Mouse (Mus musculus) adrenal gland, postnatal 10 days (tissue): Measurements from ENCODE around the gene Elf1. TPM values are rescaled to one million over a fixed set of nuclear protein-coding genes. Genes with fewer than 3 reads are reported as not detected.

ENCODE experiments used
- DNase-seq: peaks from one replicate; pipeline ENCODE4 v3.0.0; 2021; ENCODE audit warnings: mixed read lengths
- total RNA-seq, 2 experiments: library from RNA; stranded (reverse); gene quantifications; 2 replicates each; pipeline ENCODE4 v1.2.3; 2021

The Elf1 gene
- total RNA-seq, 2 experiments from 2014 or later, result 24.7 to 27.4 TPM

DNA sequence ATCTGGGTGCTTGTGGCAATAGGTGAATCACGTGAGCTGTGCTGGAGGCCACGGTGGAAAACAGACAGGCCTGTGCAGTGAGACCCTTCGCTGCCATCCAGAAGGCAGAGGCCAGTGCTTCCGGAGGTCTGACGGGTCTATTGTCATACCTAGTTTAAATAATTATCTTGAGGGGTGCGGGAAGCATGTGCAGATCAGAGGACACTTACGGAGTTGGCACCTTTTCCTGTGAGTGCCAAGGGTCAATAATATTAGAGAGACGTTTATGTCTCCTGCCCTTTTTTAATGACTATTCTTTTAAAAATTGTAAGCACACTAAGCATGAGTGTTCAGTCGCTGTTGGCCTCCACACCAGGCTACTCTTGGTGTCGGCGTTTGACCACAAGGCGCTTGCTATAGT is 8.2 kb downstream of the Elf1 start:
- DNase-seq, result no peak

DNA sequence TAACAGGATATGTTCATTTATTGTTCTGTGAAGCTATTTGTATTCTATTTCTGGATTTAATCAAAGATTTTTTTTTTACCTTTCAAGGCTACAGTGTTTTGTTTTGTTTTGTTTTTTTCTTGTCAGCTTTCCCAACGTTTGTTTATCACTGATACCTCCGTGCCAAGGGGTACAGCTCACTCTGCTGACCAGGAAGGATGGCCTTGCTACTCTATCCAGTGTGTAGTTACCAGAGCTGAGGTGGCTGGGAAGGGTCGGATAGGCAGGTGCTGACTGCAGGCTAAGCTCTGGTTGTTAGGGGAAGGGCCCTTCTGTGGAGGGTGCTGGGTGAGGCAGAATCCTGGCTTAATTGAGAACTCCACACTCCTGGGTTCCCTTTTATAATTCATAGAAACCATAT is 9.3 kb downstream of the Elf1 start:
- DNase-seq, result no peak

DNA sequence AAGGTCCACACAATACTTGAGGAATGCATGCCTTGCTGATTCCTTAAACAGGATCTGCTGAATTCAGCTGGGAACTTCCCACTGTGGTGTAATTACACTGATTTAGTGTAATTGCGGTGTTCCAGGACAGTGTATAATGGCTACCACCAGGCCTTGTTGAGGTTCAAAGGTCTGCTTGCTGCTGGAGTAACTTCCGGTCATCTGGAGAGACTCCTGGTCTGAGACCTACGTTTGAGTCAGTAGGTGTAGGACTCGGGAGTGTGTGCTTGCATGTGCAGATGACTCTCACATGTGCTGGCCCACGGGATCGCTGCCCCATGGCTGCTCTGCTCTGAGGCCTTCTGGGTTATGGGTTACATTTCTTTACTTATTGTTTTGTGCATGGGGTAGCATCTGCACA is 13.4 kb downstream of the Elf1 start:
- DNase-seq, result no peak

DNA sequence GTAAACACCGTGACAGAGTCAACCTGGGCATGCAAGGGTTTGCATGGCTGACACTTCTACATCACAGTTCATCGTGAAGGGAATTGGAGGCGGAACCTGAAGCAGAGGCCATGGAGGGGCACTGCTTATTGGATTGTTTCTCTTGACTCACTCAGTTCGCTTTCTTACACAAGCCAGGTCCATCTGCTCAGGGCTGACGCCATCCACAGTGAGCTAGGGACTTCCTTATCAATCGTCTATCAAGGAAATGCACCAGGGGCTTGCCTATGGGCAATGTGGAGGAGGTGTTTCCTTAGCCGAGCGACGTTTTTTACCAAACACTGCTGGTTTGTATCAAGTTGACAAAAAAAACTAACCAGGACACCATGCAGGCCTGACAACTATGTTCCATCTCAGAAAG is 18.3 kb downstream of the Elf1 start:
- DNase-seq, result no peak

DNA sequence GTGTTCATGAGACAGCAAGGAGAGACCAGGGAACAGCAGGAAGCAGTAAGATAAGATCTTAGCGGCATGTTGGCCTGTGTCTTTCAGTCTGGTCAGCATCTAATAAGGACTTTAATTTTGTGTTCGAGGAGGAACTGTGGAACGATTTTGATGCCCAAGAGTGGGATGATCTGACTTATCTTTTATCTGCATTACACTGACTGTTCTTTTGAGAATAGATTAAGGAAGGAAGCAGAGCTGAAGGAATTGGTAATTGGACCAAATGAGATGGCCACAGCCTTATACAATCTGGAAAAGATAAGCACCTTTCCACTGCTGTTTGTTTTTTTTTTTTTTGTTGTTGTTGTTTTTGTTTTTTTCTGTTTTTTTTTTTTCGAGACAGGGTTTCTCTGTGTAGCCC is 19.8 kb downstream of the Elf1 start:
- no peak for DNase-seq

DNA sequence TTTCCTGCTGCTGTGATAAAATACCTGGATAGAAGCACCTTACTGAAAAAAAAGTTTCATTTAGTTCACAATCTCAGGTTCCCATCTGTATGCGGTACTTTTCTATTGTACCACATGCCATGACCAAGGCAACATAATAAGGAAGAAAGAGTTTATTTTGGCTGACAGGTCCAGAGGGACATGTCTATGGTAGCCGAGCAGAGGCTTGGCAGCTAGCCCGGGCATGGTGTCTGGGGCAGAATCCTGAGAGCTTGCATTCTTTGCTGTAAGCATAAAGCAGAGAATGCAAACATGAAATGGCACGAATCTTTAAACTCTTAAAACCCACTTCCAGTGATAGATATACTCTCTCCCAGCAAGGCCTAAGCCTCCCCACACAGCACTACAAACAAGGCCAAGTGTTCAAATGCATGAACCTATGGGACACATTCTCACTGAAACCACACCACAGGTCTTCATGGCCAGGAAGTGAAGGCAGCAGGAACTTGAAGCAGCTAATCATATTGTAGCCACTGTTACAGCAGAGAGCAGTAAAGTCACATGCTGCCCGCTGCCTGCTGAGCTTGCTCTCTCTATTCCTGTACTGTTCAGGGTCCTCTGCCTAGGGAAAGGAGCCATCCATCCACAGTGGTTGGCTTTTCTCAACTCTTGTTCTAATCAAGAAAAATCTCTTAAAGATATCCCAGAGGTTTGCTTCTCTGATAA is 22.5 kb downstream of the Elf1 start:
- peak; percentile 70 for DNase-seq

DNA sequence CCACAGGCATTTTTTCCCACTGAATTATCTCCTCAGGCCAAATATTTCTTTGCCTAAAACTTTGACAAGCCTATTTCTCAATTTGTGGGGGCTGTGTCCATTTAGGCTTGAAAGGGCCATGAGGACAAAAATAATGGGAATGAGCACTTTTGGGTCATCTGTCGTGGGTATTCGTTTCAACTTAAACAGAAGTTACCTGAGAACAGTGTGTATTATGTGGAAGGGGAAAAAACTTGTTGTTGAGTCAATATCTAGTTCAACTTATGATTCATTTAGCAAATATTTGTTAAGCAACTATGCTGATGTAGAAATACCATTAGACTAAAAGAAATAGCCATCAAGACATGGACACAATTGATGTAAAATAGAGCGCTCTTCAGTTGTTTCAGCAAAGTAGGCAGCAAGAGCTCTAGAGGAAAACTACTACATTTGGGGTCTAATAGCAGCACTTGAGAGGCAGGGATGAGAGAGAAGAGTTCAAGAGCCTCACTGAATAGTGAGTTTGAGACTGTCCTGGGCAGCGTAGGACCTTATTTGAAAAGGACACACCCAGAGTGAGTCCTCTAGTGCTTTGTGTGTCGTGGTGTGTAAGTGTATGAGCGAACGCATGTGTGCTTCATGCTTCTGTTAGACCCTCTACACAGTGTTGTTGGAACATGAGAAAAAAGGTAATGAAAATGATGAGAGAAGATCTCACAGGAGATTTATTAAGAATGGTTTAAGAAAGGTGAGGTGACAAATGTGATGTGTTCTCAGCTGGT is 23.4 kb downstream of the Elf1 start:
- no peak for DNase-seq

DNA sequence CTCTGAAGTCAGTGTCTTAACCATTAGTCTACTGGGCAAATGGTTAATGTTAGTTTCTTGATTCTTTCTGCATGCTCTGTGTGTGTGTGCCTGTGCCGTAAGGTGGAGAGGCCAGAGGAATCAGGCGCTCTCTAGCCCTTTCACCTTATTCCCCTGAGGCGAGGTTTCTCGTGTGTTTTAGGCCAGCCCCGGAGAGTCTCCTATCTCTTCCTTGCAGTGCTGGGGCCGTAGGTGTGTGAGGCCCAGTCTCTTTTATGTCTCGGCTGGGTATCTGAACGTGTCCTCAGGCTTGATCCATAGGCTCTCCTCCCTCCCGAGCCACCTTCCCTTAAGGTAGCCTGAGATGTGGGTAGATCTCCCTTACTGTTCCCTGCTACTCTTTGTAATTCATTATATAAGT is 25.2 kb downstream of the Elf1 start:
- DNase-seq, result no peak

DNA sequence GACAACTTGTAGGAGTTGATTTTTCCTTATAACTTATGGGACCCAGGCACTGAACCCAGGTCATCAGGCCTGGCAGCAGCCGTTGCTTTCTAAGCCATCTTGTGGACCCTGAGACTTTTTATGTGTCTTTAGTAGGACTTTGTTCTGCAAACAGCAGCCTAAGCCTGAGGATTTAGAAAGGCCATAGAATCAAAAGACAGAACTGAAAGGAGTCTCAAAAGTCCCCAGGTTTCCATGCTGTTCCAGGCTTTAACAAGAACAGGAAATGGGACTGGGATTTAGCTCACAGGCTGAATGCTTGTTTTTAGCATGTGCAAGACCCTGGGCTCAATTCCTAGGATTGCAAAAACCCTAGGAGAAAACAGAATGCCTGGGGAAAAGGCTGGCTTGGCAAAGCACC is 26.9 kb downstream of the Elf1 start:
- peak; percentile 45 for DNase-seq

DNA sequence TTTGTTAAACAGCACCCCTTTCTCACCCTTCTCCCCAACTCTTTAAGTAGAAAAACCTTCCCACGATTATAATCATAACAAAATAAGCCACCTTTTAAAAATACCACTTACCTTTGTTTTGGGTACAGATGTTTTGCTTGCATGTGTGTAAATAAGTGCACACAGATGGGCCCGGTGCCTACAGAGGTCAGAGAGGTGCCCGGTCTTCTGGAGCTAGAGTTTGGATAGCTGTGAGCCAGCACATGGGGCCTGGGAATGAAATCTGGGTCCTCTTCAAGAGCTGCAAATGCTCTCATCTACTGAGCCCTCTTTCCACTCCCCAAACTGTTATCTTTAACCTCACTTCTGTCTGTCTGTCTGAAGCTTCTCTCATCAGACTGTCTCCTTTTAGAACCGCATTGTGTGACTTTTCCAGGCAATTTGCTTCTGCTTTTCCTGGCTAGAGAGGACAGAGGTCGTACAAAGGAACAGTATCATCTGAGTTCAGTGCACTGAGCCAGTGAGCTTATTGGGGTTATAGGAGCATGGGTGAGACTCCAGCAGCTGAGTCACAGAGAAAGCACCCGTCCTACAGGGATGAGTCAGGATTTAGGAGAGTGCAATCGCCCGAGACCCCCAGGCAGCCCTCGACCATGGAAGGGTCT is 27.8 kb downstream of the Elf1 start:
- DNase-seq, result peak; percentile 46

DNA sequence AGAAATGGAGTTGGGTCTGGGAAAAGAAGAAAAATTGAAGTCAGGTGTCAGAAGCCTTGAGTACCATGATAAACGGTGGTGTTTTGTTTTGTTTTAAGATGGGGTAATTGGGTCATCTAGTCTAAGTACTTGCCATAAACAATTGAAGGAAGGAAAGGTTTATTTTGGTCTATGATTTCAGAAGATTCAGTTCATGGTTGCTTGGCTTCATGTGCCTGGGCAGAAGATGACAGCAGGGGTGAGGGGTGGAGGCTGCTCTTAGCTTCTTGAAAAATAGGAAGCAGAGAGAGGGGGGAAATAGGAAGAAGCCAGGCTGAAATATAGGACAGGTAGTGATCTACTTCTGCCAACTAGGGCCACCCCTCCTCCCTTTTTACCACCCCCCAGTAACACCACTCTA is 30.5 kb downstream of the Elf1 start:
- DNase-seq, result no peak

DNA sequence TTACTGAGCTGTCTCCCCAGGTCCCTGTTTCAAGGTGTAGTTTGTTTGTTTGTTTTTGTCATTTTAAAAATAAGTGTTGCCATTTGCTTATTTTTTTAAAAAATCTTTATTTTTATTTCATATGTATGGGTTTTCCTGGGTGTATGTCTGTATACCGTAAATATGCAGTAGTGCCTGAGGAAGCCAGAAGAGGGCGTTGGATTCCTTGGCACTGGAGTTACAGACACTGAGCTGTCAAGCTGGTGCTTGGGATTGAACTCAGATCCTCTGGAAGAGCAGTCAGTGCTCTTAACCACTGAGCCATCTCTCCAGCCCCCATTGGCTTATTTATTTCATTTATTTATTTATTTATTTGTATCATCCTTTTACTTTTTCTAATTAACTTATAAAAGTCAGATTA is 33.0 kb downstream of the Elf1 start:
- no peak for DNase-seq

DNA sequence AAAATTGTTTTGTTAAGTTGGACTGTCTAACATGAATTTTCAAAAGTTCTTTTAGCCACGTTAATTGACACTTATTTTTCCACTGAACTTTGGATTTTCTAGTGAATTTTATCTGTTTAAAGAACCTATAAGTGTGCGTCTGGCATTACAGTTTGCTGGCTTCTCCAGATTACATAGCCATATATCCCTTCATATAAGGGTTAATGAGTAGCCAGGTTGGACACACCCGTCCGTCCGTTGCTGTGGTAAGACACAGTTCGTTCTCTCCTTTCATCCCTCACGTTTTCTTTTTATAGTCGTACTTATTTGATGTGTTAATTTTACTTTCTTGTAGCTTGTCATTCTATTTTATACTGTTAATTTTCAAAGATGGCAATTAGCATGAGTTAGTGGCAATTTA is 34.1 kb downstream of the Elf1 start:
- DNase-seq, result no peak

DNA sequence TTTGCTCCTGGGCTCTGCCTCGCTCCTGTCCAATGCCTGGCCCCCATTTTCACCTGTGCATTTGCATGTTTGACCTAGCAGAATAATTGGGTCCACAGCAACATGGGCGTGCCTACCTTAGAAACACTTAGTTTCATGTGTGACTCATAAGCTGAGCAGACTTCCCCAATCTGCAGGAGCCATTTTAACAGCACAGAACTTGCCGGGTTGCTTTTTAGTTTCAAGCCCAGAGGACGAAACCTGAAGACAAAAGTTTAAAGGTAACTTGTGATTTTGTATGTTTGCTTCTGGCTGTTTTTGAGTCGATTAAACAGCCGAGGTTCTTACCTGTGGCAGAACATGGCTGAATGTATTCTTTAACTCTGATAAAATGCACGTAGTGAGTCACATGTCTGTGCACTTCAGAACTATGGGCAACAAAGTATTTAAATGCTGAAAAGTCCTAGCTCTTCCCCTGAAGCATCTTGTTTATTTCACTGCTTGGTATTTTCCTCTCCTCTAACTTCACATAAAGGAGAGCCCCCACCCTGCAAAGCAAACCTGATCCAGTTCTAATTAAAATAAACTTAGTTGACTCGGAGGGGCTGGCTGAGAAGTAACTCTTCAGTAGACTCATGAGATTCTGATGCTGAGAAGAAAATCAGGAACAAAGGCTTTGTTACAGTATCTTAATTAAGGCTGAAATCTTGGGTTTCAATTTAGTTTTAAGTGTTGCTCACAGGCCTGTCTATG is 34.7 kb downstream of the Elf1 start:
- no peak for DNase-seq

DNA sequence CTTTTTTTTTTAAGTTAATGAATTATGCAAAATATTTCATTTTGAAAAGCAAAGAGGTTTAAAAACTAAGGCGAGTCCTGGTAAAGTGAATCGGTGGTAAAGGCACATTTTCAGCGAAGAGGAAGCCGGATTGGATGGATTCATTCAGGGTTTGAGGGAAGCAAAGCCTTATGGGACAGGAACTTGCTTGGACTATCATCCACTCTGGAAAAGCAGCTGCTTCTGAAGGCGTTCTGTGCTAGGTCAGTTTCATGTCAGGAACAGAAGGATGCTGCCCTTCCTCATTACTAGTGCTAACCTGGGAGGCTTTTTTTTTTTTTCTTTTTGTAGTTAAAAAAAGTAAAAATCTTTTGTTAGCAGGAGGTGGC is 35.2 kb downstream of the Elf1 start:
- no peak for DNase-seq

DNA sequence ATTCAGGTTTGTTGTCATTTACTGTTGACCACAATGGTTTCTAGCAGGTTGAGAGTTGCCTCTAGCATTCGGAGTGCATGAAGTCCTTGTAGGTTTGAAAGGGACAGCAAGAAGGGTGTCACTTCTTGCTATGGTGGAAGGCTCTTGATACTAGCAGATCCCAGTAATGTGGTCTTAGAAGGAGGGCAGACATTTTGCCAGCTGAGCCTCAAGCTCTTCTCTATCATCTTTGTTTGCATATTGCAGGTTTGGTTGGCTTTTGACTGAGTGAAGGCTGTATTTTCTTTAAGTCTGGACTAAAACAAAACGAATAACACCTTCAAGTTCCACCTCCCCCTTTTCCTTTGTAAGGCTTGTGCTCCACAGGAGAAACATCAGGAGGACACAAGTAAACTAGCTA is 35.8 kb downstream of the Elf1 start:
- DNase-seq, result no peak

DNA sequence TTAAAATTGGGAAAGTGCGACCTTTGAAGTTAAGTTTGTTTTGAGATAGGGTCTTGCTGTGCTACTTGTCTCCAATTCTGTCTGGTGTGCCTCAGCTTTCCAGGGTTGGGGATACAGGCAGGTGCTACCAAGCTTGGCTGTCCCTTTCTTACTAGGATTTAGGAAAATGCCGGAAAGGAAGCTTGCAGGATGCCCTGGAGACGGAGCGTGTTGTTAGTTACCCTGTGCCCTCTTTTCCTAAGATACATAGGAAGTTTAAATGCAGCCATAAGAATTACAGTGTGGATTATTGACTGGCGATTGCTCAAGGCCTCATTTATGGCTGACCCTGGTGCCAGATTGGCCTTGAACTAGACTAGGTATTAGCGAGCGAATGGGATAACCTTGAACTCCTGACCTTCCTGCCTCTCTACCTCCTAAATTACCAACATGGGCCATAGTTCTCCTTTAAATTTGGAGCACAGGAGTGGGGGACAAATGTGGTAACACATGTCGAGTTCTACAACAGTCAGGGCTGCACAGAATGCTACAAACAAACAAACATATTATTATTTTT is 36.3 kb downstream of the Elf1 start:
- no peak for DNase-seq

DNA sequence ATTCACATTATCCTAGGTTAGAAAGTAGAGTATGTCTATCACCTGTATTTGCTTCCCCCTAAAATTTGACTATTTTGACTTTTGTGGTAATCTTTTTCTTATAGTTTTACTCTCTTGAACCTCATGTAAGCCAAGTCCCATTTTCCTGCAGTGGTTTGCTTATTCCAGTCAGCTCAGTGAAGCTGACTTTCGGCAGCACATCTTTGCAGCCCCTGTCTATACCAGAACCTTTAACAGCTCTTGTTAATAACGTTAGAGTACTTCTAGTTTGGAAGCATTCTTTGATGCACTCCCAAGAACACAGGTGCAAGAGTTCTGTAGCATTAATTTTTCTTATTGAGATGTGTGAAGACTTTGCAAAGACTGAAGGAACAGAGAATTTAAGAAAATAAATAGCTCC is 37.1 kb downstream of the Elf1 start:
- DNase-seq, result no peak

DNA sequence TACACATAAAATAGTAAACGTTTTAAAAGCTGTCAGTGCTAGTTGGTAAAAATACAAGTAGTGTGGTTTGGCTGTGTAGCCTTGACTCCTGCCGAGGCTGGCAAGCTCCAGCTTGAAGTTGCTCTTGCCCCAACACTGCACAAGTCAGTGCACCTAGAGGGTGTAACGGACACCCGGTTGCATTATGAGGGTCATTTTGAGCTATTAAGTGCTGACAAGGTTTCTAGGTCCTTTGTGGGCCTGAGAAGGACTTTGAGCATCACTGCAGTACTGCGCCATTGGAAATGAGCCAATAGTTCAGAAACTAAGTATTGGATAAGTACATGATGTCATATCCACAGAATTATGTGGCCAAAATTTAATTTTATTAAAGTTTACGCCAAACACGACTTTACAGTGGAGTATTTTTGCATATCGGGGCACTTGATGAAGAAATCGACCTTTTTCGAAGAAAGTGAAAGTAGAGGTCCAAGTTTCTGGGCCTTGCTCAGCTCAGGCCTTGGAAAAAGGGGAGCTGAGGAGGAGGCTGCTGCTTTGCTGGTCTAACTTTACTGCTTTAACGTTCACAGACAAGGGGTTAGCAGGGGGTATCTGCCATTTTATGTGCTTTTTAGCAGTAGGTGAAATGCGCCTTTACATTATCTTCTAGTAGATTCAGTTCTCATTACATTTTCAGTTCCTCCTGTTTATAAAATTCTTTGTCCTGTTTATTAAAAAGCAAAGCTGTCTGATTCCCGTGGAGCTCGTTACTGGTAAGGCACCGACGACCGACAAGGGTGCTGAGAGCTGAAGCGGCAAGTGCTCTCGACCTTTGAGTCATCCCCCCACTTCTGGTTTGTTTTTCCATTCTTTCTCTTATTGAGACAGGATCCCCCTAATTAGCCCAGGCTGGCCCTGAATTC is 38.0 kb downstream of the Elf1 start:
- no peak for DNase-seq

DNA sequence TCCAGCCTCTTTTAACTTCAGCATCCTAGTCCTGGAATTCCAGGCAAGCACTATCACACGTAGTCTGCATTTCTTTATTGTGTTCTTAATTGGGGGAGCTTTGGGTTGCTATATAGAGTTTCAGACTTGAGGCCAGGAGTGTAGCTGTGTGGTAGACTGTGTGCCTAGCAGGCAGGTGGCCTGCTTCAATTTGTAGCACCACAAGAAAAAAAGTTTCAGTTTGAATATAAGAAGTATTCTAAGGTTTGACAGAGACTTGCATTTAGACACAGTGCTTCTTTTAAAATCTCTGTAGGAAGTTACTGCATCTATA is 38.6 kb downstream of the Elf1 start:
- DNase-seq, result no peak

DNA sequence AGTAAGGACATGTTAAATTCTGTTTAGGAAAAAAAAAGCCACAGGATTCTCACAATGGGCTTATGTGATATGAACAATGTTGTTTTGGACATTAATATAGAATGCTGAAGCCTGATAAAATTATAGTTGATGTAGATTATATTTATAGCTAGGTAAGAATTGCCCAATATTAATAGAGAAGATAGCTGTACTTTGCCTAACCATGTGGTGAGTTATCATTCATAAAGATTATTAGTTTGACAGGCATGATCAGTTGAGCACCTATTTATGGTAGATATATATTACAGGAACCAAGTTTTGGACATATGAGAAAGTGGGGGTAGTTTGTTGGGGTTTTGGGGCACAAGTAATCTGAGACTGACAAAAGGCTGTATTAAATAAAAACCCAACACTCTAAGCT is 39.6 kb downstream of the Elf1 start:
- DNase-seq, result no peak

DNA sequence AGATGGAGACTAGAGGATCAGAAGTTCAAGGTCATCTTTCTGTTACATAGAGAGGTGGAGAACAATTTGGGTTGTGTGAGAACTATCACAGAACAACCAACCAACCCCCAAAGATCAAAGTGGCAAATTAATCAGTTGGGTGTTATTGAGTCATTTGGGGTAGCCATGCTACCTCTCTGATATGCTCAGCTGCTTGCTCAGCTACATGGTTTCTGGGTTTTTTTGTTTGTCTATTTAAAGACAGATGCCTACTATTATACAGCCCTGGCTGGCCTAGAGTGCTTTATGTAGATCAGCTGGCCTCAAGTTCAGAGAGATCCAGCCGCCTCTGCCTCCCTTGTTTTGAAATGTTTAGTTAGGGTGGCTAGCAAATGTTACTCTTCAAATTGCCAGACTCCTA is 40.1 kb downstream of the Elf1 start:
- DNase-seq, result no peak
